Mouse (Mus musculus) mesoderm, embryonic 11.5 days (tissue): ENCODE results near the gene Adcy9.
"Not testable (repeated sequence)": the region's sequence is repeated elsewhere in the genome, so short reads cannot be mapped to it uniquely, and the experiment has no call there.

Experiments
- DNase-seq: peaks from one replicate; pipeline ENCODE4 v3.0.0-alpha.2; 2012; ENCODE audit warnings: low read depth, low spot score

Adcy9 gene

GRCm38 (mm10) chr16:4272254-4272653, 148.0 kb downstream of the Adcy9 start:
- DNase-seq, result no peak

- DNase-seq, result peak; percentile 47
Measured at GRCm38 (mm10) chr16:4270911-4271310, 149.4 kb downstream of the Adcy9 start.

DNA sequence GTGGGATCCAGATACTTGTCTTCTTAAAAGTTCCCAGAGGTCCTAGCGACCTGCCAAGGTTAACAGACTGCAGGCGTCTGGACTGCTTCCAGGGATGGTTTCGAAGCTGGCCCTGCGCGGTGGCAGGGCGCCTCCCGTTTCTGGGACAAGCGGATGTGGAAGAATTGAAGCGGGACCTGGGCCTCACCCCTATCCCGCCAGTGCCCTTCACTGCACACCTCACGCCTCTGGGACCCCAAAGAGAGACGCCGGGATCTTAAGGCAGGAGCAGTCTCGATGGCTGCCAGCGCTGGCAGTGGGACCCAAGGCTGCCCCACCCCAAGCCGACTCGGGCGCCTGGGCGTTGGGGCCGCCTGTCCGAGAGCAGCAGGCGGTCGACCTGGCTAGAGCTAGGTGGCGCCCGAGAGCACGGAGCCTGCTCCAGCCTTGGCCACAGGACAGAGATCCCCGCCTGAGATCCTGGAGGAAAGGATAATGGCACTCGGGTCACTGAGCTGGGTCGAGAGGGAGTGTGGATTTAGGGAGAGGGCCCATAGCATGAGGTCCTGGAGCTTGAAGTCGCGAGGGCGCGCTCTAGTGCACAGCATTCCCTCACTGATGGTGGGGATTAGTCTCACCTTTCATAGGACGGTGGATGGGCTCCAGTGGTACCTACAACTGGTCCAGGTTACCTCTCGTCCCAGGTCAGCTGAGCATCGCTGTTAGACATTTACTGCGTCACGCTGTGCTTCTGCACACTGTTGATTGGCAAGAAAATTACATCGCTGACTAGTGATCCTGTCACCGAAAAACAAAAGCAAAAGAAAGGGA, 152.2 kb downstream of the Adcy9 start:
- peak; percentile 82 for DNase-seq

DNA sequence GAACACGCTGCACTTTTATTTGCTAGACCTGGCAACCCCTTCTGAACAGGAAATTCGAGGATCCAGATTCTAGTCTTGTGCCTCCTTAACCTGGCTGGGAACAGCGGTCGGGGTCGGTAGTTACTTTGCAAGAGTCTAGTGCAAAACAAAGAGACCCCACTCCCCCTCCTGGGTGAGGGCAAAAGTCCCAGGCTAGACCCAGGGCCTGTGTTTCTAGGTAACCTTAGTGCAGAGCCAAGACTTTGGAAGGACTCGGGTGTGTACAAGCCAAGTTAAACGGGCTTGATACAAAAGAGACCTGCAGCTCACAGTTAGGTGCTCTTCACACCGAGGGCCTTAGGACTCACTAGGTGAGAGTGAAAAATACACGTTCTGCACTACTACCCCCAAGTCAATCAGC, 152.8 kb downstream of the Adcy9 start:
- no peak for DNase-seq

- no peak for DNase-seq
Measured at GRCm38 (mm10) chr16:4265351-4265750, 154.9 kb downstream of the Adcy9 start.

- DNase-seq, result no peak
Measured at GRCm38 (mm10) chr16:4263486-4263885, 156.8 kb downstream of the Adcy9 start.

DNA sequence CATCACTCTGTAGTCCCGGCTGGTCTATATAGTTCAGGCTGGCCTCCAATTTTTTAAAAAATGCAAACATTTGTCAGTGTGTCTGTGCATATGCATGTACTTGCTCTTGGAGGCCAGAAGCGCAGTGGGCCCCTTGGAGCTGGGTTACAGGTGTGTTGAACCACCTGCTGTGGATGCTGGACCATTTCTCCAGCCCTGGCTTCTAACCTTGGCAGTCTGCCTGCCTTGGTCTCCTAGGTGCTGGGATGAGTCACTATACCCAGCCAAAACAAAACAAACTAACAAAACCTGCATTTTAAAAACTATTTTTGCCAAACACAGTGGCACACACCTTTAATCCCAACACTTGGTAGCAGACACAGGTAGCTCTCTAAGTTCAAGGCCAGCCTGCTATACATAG, 162.8 kb downstream of the Adcy9 start:
- DNase-seq, result no peak

- no peak for DNase-seq
Measured at GRCm38 (mm10) chr16:4248791-4249190, 171.5 kb downstream of the Adcy9 start.

- not testable (repeated sequence) for DNase-seq
Measured at GRCm38 (mm10) chr16:4245241-4245640, 175.1 kb downstream of the Adcy9 start.
